Mouse (Mus musculus): Measurements from ENCODE around the gene Gm21988.

Gene Gm21988

DNA sequence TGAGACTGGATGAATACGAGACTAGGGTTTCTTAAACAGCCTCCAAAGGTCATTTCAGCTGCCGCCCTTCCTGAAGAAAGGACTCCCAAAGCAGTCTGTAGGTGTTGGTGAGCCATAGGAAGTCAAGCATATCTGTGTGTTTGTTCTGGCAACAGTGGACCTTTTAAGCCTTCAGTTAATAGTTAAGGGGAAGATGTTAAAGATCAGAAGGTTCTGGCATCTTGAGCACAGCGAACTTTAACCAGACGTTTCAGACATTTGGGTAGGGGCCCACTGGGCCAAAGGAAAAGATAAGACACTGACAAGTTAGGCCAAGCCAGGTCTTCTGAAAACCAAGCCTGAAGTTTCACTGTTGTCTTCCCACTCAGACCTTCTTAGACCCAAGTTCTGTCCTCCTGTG, 21.6 kb downstream of the Gm21988 start:
- DNase-seq (ENCODE audit: low spot score), result no peak

- DNase-seq (ENCODE audit: low spot score), result no peak
These were observed 23.5 kb downstream of the Gm21988 start for GRCm38 (mm10) chr11:70216103-70216502.

DNA sequence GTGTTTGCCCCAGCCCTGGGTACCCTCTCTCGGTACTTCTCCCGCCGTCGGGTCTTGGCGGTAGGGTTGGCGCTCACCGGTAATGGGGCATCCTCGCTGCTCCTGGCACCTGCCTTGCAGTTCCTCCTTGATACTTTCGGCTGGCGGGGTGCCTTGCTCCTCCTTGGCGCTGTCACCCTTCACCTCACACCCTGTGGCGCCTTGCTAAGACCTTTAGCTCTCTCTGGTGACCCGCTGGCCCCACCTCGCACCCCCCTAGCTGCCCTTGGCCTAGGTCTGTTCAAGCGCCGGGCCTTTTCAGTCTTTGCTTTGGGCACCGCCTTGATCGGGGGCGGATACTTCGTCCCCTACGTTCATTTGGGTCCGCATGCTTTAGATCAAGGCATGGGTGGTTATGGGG, 24.3 kb downstream of the Gm21988 start:
- no peak for DNase-seq (ENCODE audit: low spot score)

DNA sequence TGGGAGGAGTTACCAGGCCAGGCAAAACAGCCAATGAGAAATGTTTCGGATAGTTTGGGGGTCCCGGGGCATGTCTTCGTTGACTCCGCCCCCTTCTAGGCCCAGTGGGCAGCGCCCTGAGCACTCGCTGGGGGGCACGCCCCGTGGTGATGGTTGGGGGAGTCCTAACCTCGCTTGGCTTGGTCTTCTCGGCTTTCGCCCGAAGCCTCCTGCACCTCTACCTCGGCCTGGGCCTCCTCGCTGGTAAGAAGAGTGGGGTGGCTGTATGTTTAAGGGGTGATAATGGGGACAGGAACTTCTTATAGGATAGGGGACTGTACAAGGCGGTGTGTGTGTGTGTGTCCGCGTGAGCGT, 24.8 kb downstream of the Gm21988 start:
- DNase-seq (ENCODE audit: low spot score), result no peak

DNA sequence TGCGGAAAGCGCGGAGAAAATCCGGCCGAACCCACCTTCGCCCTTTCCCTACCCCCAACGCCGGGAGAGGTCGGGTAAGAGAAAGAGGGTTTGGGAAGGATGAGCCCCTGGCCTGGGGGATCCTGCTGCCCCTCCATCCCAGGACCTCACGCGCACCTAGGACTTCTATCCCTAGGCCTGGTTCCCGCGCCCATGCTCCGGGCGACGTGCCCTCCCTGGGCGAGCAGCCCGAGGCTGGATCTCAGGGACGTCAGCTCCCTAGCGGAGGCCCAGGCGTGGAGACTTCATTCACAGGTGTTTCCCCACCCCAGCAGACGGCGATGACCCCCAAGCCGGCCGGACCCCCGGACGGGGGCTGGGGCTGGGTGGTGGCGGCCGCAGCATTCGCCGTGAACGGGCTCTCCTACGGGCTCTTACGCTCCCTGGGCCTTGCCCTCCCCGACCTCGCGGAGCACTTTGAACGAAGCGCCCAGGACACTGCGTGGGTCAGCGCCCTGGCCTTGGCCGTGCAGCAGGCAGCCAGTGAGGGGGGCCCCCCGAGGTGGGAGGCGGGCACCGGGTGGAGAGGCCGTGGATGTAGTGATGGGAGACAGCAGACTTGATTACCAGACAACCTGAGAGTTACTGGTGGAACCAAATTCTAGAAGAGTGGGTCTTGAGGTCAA, 25.3 kb downstream of the Gm21988 start:
- DNase-seq (ENCODE audit: low spot score), result peak; percentile 34

DNA sequence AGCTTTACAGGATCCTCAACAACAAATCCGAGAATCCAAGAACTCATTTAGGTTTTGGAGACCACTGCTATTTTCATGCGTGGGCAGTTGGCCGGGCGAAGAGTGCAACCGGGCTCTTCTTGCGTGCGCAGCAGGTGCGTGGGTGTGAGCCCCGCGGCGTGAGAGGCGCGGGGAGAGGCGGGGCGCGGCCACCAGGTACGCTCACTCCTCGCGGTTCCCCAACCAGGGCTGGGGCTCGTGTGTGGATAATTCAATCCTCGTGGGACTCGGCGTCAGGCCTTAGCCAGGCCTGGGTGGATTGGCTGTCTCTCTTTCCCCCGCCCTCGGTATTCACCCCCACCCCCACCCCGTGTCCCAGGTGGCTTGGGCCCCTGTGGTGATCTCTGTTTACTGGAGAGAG, 25.9 kb downstream of the Gm21988 start:
- DNase-seq (ENCODE audit: low spot score), result no peak

GRCm38 (mm10) chr11:70212896-70213295, 26.7 kb downstream of the Gm21988 start:
- DNase-seq (ENCODE audit: low spot score), result peak; percentile 80

GRCm38 (mm10) chr11:70212423-70212822, 27.2 kb downstream of the Gm21988 start, which contains the start of gene Slc16a11:
TSS of gene Slc16a11 (plus strand) at chr11:70212752.
- DNase-seq (ENCODE audit: low spot score), result no peak

DNA sequence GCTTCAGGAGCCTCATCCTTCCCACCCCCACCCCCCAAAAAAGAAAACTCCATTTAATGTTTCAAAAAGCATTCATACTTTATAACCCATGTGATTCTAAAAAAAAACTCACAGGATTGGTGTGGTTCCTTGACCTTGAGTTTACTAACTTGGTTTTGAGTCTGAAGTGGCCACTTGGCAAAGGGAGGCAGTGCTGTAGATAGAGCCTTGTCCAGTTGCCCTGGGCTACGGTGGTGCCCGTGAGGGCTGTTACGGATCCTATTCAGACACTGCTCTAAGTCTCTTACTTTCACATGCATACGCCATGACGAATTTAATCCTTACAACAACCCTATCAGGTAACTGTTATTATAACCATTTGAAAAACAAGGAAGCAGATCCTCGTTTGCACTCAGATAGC, 27.7 kb downstream of the Gm21988 start:
- DNase-seq (ENCODE audit: low spot score), result no peak

DNA sequence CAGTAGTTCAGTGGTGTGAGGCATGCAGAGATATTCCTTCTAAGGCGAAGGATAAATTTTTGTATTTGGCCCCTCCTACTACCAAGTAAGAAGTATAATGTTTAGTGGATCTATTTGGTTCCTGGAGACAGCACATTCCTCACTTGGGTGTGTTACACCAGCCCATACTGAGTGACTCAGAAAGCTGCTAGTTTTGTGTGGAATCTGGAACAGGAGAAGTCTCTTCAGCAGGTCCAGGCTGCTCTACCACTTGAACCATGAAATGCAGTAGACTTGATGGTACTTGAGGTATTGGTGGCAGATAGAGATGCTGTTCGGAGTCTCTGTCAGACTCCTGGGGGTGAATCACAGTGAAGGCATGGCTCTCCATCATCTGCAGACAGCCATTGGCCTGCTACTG, 28.9 kb downstream of the Gm21988 start:
- no peak for DNase-seq (ENCODE audit: low spot score)

- DNase-seq (ENCODE audit: low spot score), result no peak
These were observed 30.7 kb downstream of the Gm21988 start for GRCm38 (mm10) chr11:70208778-70209388.

GRCm38 (mm10) chr11:70207283-70207682, 32.3 kb downstream of the Gm21988 start:
- no peak for DNase-seq (ENCODE audit: low spot score)

- no peak for DNase-seq (ENCODE audit: low spot score)
These were observed 32.8 kb downstream of the Gm21988 start for GRCm38 (mm10) chr11:70206801-70207200.

DNA sequence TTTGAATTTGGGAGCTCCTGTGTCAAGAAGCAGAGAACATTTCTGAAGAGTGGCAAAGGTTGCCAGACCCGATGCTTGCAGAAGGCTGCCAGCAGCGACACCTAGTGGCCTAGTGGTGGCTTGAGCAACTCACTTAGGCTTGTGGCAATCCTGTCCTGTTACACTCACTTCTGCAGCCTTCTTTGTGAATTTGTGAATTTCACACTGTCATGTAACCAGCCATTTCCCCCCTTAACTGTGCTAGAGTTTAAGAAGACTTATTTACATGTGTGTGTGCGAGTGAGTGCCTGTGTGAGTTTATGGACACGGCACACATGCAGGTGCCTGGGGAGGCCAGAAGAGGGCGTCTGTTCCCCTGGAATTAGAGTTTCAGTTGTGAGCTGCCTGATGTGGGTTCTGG, 37.9 kb downstream of the Gm21988 start:
- peak; percentile 90 for DNase-seq (ENCODE audit: low spot score)

DNA sequence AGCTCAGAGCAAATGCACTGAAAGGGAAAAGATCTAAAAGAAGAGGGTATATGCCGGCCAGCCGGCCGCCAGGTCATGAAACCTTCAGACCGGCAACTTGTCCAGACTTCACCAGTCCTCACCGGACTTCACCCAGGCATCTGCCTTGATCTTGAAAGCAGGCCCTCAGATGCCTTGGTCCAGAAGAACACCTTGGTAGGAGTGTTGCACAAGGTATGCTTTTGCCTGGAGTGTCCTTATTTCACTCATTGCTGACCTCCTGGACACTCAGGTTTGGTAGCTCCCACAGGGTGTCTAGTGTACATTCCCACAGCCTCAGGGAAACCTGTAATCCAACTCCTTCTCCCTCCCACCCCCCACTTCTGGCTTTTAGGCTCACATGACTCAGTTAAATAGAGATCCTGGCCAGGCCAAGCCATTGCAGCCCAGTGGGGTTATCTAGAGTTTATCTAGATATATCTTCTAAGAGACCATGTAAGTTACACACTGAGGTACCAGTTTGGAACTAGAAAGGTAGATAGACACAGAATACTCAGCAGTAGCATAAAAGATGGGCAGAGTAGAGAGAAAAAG, 39.5 kb downstream of the Gm21988 start:
- no peak for DNase-seq (ENCODE audit: low spot score)

- DNase-seq (ENCODE audit: low spot score), result no peak
These were observed 40.5 kb downstream of the Gm21988 start for GRCm38 (mm10) chr11:70199107-70199506.

DNA sequence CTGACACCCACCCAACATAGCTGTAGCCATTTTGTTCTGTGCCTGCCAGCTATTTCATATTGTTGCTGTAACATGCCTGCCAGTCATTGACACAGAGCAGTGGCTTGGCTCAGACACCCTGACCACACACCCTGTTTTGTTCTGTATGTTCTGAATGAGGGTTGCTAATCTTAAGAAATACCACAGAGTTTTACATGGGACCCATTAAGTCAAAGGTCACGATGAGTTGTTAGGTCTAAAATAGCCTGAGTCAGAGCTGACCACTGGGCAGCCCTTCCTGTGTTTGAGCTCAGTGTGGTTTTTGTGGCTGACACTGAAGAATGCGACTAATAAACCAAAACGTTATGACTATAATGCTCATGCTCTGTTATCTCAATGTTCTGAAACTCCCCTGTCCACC, 41.3 kb downstream of the Gm21988 start:
- DNase-seq (ENCODE audit: low spot score), result no peak

GRCm38 (mm10) chr11:70193354-70194285, 46.0 kb downstream of the Gm21988 start:
- DNase-seq (ENCODE audit: low spot score), result peak; percentile 13

DNA sequence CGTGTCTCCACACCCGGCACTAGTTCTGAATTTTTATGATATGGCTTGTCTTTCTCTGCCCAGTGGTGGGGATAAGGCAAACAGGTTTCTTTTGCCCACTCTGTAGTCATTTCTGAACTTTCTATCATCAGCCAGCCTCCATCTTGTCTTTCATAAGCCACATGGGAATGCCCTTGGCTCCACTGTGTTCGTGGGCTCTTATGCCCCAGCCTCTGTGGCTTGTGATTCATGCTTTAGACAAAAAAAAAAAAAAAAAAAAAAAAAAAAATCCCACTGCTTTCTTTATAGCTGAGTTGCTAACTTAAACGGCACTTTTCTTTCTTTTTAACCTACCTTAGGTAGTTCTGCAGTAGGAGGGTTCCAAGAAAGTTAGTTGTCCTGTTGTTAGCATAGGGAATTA, 47.5 kb downstream of the Gm21988 start:
- DNase-seq (ENCODE audit: low spot score), result no peak

DNA sequence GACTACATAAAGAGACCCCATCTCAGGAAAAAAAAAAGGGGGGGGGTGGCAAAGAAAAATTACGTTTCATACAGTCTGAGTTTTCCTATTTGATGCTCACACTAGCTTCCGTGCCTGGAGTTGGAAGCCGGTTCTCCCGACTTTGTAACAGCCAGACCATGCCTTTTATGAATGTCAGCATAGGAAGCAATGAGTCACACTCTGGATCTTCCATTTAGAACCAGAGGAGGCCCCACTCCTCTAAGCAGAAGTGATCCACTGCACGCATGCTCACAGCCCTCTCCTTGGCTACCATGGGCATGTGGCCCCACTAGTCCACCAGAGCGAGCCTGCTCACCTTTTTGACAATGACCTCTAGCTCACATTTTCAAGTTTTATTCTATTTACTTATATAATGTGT, 48.4 kb downstream of the Gm21988 start:
- DNase-seq (ENCODE audit: low spot score), result no peak

GRCm38 (mm10) chr11:70189319-70190134, 50.1 kb downstream of the Gm21988 start:
- no peak for DNase-seq (ENCODE audit: low spot score)

All from embryo, embryonic 10.5 days (tissue).